Mouse (Mus musculus): ENCODE measurements around the gene Epsti1.

GRCm38 (mm10) chr14:77934431-77934830 is 30.4 kb downstream of the Epsti1 start:
- TF ChIP-seq RAD21 (IDR thresholded peaks at IDR 0.05; ENCODE audit: low read depth, low read length): no peak
- TF ChIP-seq MYB (IDR thresholded peaks at IDR 0.05; ENCODE audit: low read depth, low read length): no peak
- no peak for TF ChIP-seq POLR2A (IDR thresholded peaks at IDR 0.05; ENCODE audit: control insufficient read depth in 1 of 2, insufficient read depth in 1 of 2, low read depth in 1 of 2, low read length in 2 of 2, poor library complexity in 1 of 2)
- TF ChIP-seq TCF12 (IDR thresholded peaks at IDR 0.05; ENCODE audit: low read depth, low read length): no peak
- TF ChIP-seq JUND (IDR thresholded peaks at IDR 0.05; ENCODE audit: low read depth, low read length): no peak
- no peak for TF ChIP-seq CTCF (IDR thresholded peaks at IDR 0.05 in 2 of 3, conservative IDR thresholded peaks at IDR 0.05 in 1 of 3; ENCODE audit: control insufficient read depth in 1 of 3, insufficient read depth in 1 of 3, low read depth in 2 of 3, low read length in 3 of 3, poor library complexity in 1 of 3, severe bottlenecking in 1 of 3)
- no peak for TF ChIP-seq CHD1 (IDR thresholded peaks at IDR 0.05; ENCODE audit: low read depth, low read length)
- TF ChIP-seq NELFE (IDR thresholded peaks at IDR 0.05; ENCODE audit: low read depth, low read length): no peak
- no peak for TF ChIP-seq ZKSCAN1 (IDR thresholded peaks at IDR 0.05; ENCODE audit: low read depth, low read length)
